Mouse (Mus musculus) G1E (cell line): Measurements from ENCODE around the gene Grb2.

ENCODE experiments used
- CTCF ChIP-seq: IDR thresholded peaks from 2 replicates; pipeline ENCODE4 v1.5.1; 2012; ENCODE audit warnings: low read depth, low read length, inconsistent platforms, mixed read lengths
- GATA1 ChIP-seq: IDR thresholded peaks from 2 replicates; pipeline ENCODE4 v1.6.1; 2012; ENCODE audit warnings: borderline replicate concordance, low read length, inconsistent platforms, mixed read lengths
- TAL1 ChIP-seq: conservative IDR thresholded peaks from 2 replicates; pipeline ENCODE4 v1.6.1; 2012; ENCODE audit warnings: low read depth, low read length, inconsistent platforms, mixed read lengths

DNA sequence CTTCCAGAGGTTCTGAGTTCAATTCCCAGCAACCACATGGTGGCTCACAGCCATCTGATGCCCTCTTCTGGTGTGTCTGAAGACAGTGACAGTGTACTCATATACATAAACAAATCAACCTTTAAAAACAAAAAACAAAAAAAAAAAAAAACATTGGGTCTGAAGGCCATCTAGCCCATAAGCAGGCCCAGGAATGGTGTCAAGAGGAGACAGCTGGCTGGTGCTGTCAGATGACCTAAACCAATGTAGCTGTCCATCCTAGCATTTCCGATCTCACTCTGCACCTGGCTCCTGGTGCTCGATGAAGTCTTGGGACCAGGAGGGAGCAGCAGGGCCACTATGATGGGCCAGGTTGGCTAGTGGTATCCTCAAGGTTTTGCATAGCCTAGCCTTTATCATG, 65.7 kb downstream of the Grb2 start:
- TF ChIP-seq CTCF (no peak), TAL1 (no peak), GATA1 (no peak)
